Mouse (Mus musculus): Measurements from ENCODE around the gene Gm19426. TPM values are rescaled to one million over a fixed set of nuclear protein-coding genes. Genes with fewer than 3 reads are reported as not detected.

Gm19426 gene
- polyA plus RNA-seq, 1 experiment from 2014 or later = 7.1 TPM

DNA sequence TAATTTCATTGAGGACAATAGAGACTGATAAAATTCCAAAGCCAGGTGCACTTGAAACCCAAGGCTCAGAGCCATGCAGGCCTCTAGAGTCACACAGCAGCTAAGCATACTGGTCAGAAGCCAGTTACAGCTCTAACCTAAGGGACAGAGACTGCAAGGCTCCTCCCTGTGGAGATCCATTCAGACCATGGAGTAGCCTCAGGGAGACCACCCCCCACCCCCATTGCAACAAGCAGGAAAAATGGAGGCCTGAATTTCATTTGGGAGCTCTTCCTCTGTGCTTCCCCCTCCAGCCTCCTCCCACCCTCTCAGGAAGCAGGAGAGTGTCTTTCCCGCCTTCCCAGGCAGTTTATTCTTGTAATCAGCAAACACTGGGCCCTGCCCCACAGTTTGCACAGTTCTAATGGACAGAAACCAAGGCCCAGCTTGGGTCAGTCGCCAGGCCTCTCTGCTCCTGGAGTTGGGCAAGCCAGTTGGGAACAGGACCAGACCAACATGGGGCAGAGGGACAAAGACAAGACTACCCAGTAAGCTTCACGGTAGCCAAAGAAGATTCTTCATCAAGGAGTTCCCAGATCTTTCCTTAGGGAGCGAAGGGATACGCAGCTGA is 1.5 kb downstream of the Gm19426 start:
- Histone ChIP-seq H3K9me3 (ENCODE audit: control insufficient read depth, low read length) (no peaks in the 10 kb centered on the region), H3K36me3 (ENCODE audit: control insufficient read depth, insufficient read depth, low read length) (no peaks in the 10 kb centered on the region), H3K4me3 (ENCODE audit: low read depth, low read length) (peak overlapping the region; percentile 87), H3K27me3 (ENCODE audit: control insufficient read depth, insufficient read depth, low read length) (no peaks in the 10 kb centered on the region), H3K9ac (ENCODE audit: low read depth, low read length) (peak overlapping the region; percentile 98), H3K4me1 (replicated peaks; ENCODE audit: control insufficient read depth, insufficient read depth, low read length) (peaks cover 25% of the 10 kb centered on the region), H3K27ac (ENCODE audit: low read depth, low read length) (peak overlapping the region; percentile 99), H3K4me2 (replicated peaks; ENCODE audit: low read depth, low read length) (peak overlapping the region; percentile 94)
- ATAC-seq (ENCODE audit: low FRiP score) (no peak), DNase-seq (ENCODE audit: low spot score) (no peak)
- 5% methylated on average over 5 of the region's 5 CpGs for WGBS

DNA sequence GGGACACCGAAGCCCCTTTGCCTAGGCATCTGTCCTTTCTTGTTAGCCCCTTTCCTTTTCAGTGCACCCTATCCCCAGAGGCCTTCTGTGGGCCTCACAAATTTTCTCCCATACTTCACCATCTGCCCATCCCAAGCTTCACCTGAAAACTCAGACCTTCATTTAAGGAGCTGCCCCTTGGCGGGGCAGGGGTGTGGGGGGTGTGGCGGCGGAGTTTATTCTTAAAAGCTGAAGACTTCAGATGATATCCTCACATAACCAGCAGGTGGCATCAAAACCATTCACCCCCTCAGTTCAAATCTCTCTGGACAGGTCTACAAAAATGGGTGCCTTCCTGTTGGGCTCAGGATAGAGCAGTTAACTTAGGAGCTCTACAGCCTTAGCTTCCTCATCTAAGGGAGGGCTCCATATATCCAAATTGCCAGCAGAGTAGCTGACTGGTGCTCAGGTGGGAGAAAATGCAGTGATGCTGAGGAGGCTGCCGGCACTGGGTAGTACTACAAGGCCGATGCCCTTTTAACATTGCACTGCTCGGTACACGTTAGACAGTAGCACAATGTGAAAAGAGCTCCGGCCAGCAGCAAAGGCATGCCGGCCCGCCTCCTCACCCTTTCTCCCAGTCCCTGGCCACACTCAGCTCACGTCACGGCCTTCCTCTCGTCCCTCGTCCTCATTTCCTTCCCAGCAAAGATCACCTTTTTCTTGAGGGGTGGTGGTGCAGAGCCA is 2.7 kb downstream of the Gm19426 start:
- Histone ChIP-seq H3K4me1 (replicated peaks; ENCODE audit: control insufficient read depth, insufficient read depth, low read length) (peaks cover 29% of the 10 kb centered on the region), H3K9ac (ENCODE audit: low read depth, low read length) (peak overlapping the region; percentile 98; the same call in 1 of the 2 replicates), H3K36me3 (ENCODE audit: control insufficient read depth, insufficient read depth, low read length) (no peaks in the 10 kb centered on the region), H3K4me3 (ENCODE audit: low read depth, low read length) (peak overlapping the region; percentile 87; the same call in 1 of the 2 replicates), H3K27ac (ENCODE audit: low read depth, low read length) (peak overlapping the region; percentile 99), H3K27me3 (ENCODE audit: control insufficient read depth, insufficient read depth, low read length) (no peaks in the 10 kb centered on the region), H3K9me3 (ENCODE audit: control insufficient read depth, low read length) (no peaks in the 10 kb centered on the region), H3K4me2 (replicated peaks; ENCODE audit: low read depth, low read length) (peak overlapping the region; percentile 94)
- ATAC-seq (ENCODE audit: low FRiP score) (no peak), DNase-seq (ENCODE audit: low spot score) (peak; percentile 37)
- 69% methylated on average over 15 of the region's 15 CpGs for WGBS

DNA sequence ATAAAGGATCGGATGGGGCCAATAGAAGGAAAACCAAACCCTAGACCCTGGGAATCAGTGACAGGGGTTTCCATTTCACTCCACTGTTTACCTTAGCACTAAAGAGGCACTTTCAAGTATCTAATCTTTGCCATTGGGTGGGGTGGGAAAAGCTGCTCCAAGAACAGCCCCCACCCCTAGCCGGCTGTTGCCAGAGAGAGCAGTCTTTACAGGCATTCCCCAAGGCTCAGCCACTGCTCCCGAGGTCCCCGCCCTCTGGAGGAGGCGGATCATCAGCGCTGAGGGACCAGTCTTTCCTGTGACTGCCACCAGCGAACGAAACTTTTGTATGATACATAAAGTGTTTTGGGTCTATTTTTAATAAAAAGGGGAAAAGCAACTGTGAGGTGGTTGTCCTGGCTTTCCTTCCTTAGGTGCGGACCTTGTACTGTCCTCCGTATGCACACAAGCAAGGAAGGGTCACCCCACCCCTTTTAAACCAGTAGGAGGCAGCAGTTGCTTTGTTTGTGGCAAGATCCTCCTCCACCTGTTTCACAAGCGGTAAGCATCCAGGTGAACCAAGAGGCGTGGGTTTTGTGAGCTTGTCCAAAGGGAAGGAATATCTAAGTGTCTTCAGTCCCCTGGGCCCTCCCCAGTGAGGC is 5.1 kb downstream of the Gm19426 start:
- H3K9me3 ChIP-seq (ENCODE audit: control insufficient read depth, low read length) = no peaks in the 10 kb centered on the region
- H3K36me3 ChIP-seq (ENCODE audit: control insufficient read depth, insufficient read depth, low read length) = no peaks in the 10 kb centered on the region
- DNase-seq (ENCODE audit: low spot score) (peak; percentile 64), ATAC-seq (ENCODE audit: low FRiP score) (no peak)
- WGBS = 2% methylated on average over 12 of the region's 12 CpGs
- peak overlapping the region; percentile 80 for H3K27ac ChIP-seq (ENCODE audit: low read depth, low read length)
- H3K27me3 ChIP-seq (ENCODE audit: control insufficient read depth, insufficient read depth, low read length) = no peaks in the 10 kb centered on the region
- peak overlapping the region; percentile 31 for H3K4me2 ChIP-seq (replicated peaks; ENCODE audit: low read depth, low read length)
- peaks cover 30% of the 10 kb centered on the region for H3K4me1 ChIP-seq (replicated peaks; ENCODE audit: control insufficient read depth, insufficient read depth, low read length)
- no peak overlapping the region for H3K4me3 ChIP-seq (ENCODE audit: low read depth, low read length)
- H3K9ac ChIP-seq (ENCODE audit: low read depth, low read length) = peak overlapping the region; percentile 34; the same call in 1 of the 2 replicates

DNA sequence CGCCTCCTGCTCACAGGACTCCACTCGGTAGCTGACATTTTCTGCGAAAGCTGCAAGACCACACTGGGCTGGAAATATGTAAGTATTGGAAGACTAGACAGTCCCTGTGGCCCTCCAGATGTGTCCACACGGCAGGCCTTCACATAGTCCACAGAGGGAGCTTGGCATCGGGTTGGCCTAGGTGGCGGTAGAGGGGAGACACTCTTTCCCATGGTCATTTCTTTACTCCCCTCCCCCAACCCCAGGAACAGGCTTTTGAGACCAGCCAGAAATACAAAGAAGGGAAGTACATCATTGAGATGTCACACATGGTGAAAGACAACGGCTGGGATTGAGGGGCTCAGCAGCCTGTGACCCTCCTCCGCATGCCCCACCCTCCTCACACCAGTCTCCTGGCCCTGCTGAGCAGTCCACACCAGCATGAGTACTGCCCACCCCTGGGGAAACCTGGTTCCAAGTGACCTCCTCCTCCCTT is 6.0 kb downstream of the Gm19426 start:
- H3K4me1 ChIP-seq (replicated peaks; ENCODE audit: control insufficient read depth, insufficient read depth, low read length) = peaks cover 31% of the 10 kb centered on the region
- WGBS = 4% methylated on average over 8 of the region's 8 CpGs

DNA sequence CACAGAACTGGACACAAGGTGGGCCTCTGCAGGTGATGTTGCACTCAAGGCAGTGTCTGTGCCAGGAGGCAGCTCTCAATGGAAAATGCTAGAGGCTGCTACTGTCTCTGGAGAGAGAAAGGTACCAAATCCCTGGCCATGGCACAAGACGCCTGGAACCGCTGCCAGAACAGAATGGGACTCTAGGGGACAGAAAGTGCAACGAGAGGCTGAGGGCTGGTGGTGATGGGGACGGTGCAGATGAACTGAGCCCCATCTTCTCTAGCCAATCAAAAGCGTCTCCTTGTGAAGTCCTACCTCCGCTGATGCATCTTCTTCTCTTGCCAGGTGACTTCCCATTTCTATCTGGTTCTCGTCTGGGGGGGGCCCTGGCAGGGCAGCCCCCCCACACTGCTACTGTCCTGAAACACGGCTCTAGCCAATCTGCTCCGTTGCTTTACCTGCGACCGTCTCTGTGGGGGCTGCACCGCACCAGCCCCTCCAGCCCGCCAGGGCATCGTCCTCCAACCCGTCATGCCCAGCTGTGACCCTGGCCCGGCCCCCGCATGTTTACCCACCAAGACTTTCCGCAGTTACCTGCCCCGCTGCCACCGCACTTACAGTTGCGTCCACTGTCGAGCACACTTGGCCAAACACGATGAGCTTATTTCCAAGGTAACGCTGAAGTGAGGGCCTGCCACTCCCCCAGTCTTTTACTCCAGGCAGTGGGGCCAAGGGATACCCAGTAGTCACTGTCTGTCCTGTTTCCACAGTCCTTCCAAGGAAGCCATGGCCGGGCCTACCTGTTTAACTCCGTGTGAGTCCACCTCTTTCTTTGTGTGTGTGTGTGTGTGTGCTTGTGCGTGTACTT is 6.9 kb downstream of the Gm19426 start:
- no peaks in the 10 kb centered on the region for H3K27me3 ChIP-seq (ENCODE audit: control insufficient read depth, insufficient read depth, low read length)

More for the DNA sequence above, 6.0 kb downstream of the Gm19426 start:
- peak; percentile 75 for DNase-seq (ENCODE audit: low spot score)
- peak overlapping the region; percentile 34 for H3K9ac ChIP-seq (ENCODE audit: low read depth, low read length)
- no peaks in the 10 kb centered on the region for H3K27me3 ChIP-seq (ENCODE audit: control insufficient read depth, insufficient read depth, low read length)
- H3K4me3 ChIP-seq (ENCODE audit: low read depth, low read length) = 0 out of 2 replicates have a peak overlapping the region, but pooled peaks have one; percentile 10
- peak overlapping the region; percentile 80 for H3K27ac ChIP-seq (ENCODE audit: low read depth, low read length)
- ATAC-seq (ENCODE audit: low FRiP score) = peak; percentile 27
- H3K4me2 ChIP-seq (replicated peaks; ENCODE audit: low read depth, low read length) = peak overlapping the region; percentile 53
- no peaks in the 10 kb centered on the region for H3K36me3 ChIP-seq (ENCODE audit: control insufficient read depth, insufficient read depth, low read length)
- H3K9me3 ChIP-seq (ENCODE audit: control insufficient read depth, low read length) = no peaks in the 10 kb centered on the region

DNA sequence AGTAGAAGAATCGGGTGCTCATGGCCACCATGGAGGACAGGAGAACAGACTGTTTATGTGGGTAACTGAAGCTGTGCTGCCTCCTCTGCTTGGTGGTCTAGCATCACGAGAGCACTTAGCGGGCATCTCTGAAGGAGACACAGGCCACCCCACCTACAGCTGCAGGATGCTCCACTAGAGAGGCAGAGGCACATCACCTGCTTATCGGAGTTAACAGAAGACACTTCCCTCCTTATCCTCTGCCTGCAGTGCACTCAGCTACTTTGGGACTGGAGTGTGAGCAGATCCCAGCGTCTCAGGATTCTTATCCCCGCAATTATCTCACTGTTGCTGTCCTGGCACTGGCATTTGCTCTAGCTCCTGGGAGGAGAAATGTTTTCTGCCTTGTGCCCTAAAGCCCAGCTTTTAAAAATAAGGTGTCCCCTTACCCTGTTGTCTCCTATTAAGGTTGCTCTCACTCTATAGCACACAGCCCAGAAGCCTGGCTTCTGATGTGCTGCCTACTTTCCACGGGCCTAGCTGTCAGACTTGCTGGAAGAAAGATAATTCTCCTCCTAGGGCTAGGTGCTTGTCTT is 8.0 kb downstream of the Gm19426 start:
- H3K27me3 ChIP-seq (ENCODE audit: control insufficient read depth, insufficient read depth, low read length) = no peaks in the 10 kb centered on the region
- no peaks in the 10 kb centered on the region for H3K9me3 ChIP-seq (ENCODE audit: control insufficient read depth, low read length)
- 14% methylated on average over 7 of the region's 7 CpGs for WGBS
- peak overlapping the region; percentile 74 for H3K27ac ChIP-seq (ENCODE audit: low read depth, low read length)
- H3K4me3 ChIP-seq (ENCODE audit: low read depth, low read length) = peak overlapping the region; percentile 50
- ATAC-seq (ENCODE audit: low FRiP score) (no peak), DNase-seq (ENCODE audit: low spot score) (peak; percentile 49)
- H3K36me3 ChIP-seq (ENCODE audit: control insufficient read depth, insufficient read depth, low read length) = no peaks in the 10 kb centered on the region
- H3K9ac ChIP-seq (ENCODE audit: low read depth, low read length) = peak overlapping the region; percentile 86
- peak overlapping the region; percentile 72 for H3K4me2 ChIP-seq (replicated peaks; ENCODE audit: low read depth, low read length)
- peaks cover 22% of the 10 kb centered on the region for H3K4me1 ChIP-seq (replicated peaks; ENCODE audit: control insufficient read depth, insufficient read depth, low read length)

More for the DNA sequence above, 6.9 kb downstream of the Gm19426 start:
- DNase-seq (ENCODE audit: low spot score) = peak; percentile 46
- Histone ChIP-seq H3K4me3 (ENCODE audit: low read depth, low read length) (peak overlapping the region; percentile 50), H3K4me2 (replicated peaks; ENCODE audit: low read depth, low read length) (peak overlapping the region; percentile 53), H3K9me3 (ENCODE audit: control insufficient read depth, low read length) (no peaks in the 10 kb centered on the region), H3K27ac (ENCODE audit: low read depth, low read length) (no peak overlapping the region; the same call in 1 of the 2 replicates), H3K36me3 (ENCODE audit: control insufficient read depth, insufficient read depth, low read length) (no peaks in the 10 kb centered on the region), H3K9ac (ENCODE audit: low read depth, low read length) (peak overlapping the region; percentile 57), H3K4me1 (replicated peaks; ENCODE audit: control insufficient read depth, insufficient read depth, low read length) (peaks cover 31% of the 10 kb centered on the region)
- no peak for ATAC-seq (ENCODE audit: low FRiP score)
- WGBS = 6% methylated on average over 26 of the region's 27 CpGs

DNA sequence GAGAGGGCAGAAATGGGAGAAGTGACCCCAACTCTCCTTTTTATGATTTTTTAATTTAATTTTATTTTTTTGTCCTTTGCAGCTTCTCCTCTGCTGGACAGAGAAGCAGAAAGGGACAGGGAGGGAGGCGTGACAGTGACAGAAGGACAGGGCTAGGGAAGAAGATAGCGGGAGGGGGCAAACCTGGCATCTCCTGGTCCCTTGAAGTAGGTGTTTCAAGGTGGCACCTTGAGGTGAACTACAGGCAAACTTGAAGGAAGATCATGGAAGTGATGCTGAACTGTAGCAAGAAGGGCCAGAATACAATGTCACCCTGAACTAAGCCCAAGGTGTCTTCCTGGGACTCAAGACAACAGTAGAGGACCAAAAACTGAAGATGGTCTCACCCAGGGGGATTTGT is 8.5 kb downstream of the Gm19426 start:
- peak overlapping the region; percentile 86 for H3K9ac ChIP-seq (ENCODE audit: low read depth, low read length)
- peak overlapping the region; percentile 50 for H3K4me3 ChIP-seq (ENCODE audit: low read depth, low read length)
- H3K4me1 ChIP-seq (replicated peaks; ENCODE audit: control insufficient read depth, insufficient read depth, low read length) = peaks cover 21% of the 10 kb centered on the region
- H3K27me3 ChIP-seq (ENCODE audit: control insufficient read depth, insufficient read depth, low read length) = no peaks in the 10 kb centered on the region
- H3K36me3 ChIP-seq (ENCODE audit: control insufficient read depth, insufficient read depth, low read length) = no peaks in the 10 kb centered on the region
- H3K4me2 ChIP-seq (replicated peaks; ENCODE audit: low read depth, low read length) = peak overlapping the region; percentile 72
- DNase-seq (ENCODE audit: low spot score) (no peak), ATAC-seq (ENCODE audit: low FRiP score) (no peak)
- 6% methylated on average over 2 of the region's 2 CpGs for WGBS
- H3K9me3 ChIP-seq (ENCODE audit: control insufficient read depth, low read length) = no peaks in the 10 kb centered on the region
- H3K27ac ChIP-seq (ENCODE audit: low read depth, low read length) = peak overlapping the region; percentile 74
